Mouse (Mus musculus): ENCODE data around the gene C87436. TPM values are rescaled to one million over a fixed set of nuclear protein-coding genes. Genes with fewer than 3 reads are reported as not detected.

Gene C87436
- total RNA-seq (2023) = 10 to 100 TPM; 24.3 to 32.5 TPM

GRCm38 (mm10) chr6:86438272-86439118, at the start of gene C87436:
C87436 (plus strand) TSS chr6:86438374.

GRCm38 (mm10) chr6:86396581-86397256, 41.5 kb upstream of the C87436 start, which contains the start of gene Pcyox1:
Pcyox1 (minus strand) TSS chr6:86397154.

DNA sequence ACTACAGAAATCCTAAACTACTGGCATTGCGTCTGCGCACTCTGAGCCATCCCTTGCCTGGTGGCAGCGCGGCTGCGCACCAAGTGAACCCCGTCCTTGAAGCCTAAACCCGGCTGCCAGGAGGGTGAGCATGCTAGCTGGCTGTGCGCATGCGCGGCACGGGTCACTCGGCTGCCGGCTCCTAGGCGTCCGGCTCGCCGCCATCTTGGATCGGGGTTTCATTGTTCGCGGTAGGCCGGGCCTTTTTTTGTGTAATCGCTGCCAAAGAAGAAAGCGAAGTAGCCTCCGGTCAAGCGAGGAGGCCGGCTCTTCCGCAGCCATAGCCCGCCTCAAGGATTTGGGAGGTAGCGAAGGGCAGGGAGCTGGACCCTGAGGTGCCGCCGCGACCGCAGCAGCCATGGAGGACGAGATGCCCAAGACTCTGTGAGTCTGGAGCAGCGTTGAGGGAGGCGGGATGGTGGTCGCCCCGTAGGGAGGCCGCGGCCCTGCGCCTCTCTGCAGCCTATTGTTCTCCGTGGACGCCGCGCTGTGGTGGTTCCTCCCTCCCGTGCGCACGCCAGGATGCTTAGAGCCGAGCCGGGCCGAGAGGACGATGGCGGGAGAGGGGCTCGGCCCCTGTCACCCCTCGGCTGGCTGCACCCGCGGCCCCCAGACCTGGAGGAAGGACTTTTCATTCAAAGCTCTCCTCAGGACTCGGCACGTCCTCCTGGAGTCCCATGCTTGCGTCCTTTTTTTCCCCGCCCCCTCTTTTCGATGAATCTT, 33.9 kb upstream of the C87436 start, which contains the start of gene Tia1:
Tia1 (plus strand) TSS at position 120 of the 762 bp plus-strand sequence.

GRCm38 (mm10) chr6:86426358-86426757, 11.8 kb upstream of the C87436 start, which contains the start of gene Gm44790:
Gm44790 (plus strand) TSS chr6:86426658.

Other genes with a start within 250 kb of the C87436 start
- not detected for gene Tgfa, start 243.2 kb upstream of the C87436 start, total RNA-seq (2023)
- 10 to 100 TPM in 1 of 2 experiments, 1 to 10 TPM in 1; 7.3 to 10.9 TPM for gene Fam136a, start 72.7 kb upstream of the C87436 start, total RNA-seq (2023)
- 100 to 1,000 TPM; 110 to 137 TPM for gene Snrpg, start 67.1 kb upstream of the C87436 start, total RNA-seq (2023)
- gene Pcyox1, start 41.2 kb upstream of the C87436 start, total RNA-seq (2023) = 10 to 100 TPM; 79.2 to 81.6 TPM
- gene Tia1, start 34.2 kb upstream of the C87436 start, total RNA-seq (2023) = 10 to 100 TPM; 39.7 to 44.3 TPM
- gene Gm44790, start 11.7 kb upstream of the C87436 start, total RNA-seq (2023) = 1 to 10 TPM in 1 of 2 experiments, not detected in 1; 3.8 TPM
- gene Pcbp1, start 87.9 kb downstream of the C87436 start, total RNA-seq (2023) = 100 to 1,000 TPM; 241 to 261 TPM
- gene Asprv1, start 189.8 kb downstream of the C87436 start, total RNA-seq (2023) = 1 to 10 TPM in 1 of 2 experiments, under 1 TPM in 1; 0.63 to 1.0 TPM
- gene Mxd1, start 230.8 kb downstream of the C87436 start, total RNA-seq (2023) = 10 to 100 TPM; 28.2 to 32.2 TPM
- 10 to 100 TPM; 30.4 to 40.9 TPM for gene Snrnp27, start 246.1 kb downstream of the C87436 start, total RNA-seq (2023)